Mouse (Mus musculus): ENCODE measurements around the gene Nudt22.

Gene Nudt22

GRCm38 (mm10) chr19:6949951-6950350, 46.0 kb downstream of the Nudt22 start:
- no peak for DNase-seq (ENCODE audit: low read depth, low spot score)

GRCm38 (mm10) chr19:6949532-6949931, 46.4 kb downstream of the Nudt22 start:
- no peak for DNase-seq (ENCODE audit: low read depth, low spot score)

- DNase-seq (ENCODE audit: low read depth, low spot score) = peak; percentile 92
Observed at GRCm38 (mm10) chr19:6948186-6948585, 47.7 kb downstream of the Nudt22 start.

GRCm38 (mm10) chr19:6947742-6948141, 48.2 kb downstream of the Nudt22 start:
- no peak for DNase-seq (ENCODE audit: low read depth, low spot score)

- no peak for DNase-seq (ENCODE audit: low read depth, low spot score)
Observed at GRCm38 (mm10) chr19:6943709-6944108, 52.2 kb downstream of the Nudt22 start.
